Mouse (Mus musculus): ENCODE measurements around the gene Ccdc66.

- TF ChIP-seq CTCF (conservative IDR thresholded peaks at IDR 0.05; ENCODE audit: low read length) (no peak), POU5F1 (IDR thresholded peaks at IDR 0.05; ENCODE audit: borderline replicate concordance, low read length) (no peak), NANOG (IDR thresholded peaks at IDR 0.05; ENCODE audit: borderline replicate concordance, low read length) (no peak)
These were observed 76.2 kb downstream of the Ccdc66 start for GRCm38 (mm10) chr14:27432064-27432463.
